Mouse (Mus musculus) lung, embryonic 14.5 days (tissue): ENCODE results near the gene Hectd2. TPM values are rescaled to one million over a fixed set of nuclear protein-coding genes. Genes with fewer than 3 reads are reported as not detected.

Experiments
- ATAC-seq: fragments of 200-750 bp; cut with Nextera tagmentation; 2 replicates; pipeline ENCODE4 v1.8.0; 2017; ENCODE audit warnings: mild to moderate bottlenecking, moderate TSS enrichment, moderate library complexity; ENCODE audit not compliant: insufficient read depth
- DNase-seq: peaks from one replicate; pipeline ENCODE4 v3.0.0-alpha.2; 2015
- H3K27ac ChIP-seq: fragments of 300-500 bp; sonication (generic); 2 replicates; pipeline ENCODE4 v1.5.1; 2014; ENCODE audit warnings: low read depth, mild to moderate bottlenecking, moderate library complexity
- H3K27me3 ChIP-seq: fragments of 300-500 bp; sonication (generic); 2 replicates; pipeline ENCODE4 v1.6.1; 2014; ENCODE audit warnings: low read length, control low read depth; ENCODE audit not compliant: insufficient read depth
- H3K36me3 ChIP-seq: fragments of 300-500 bp; sonication (generic); 2 replicates; pipeline ENCODE4 v1.6.1; 2014; ENCODE audit warnings: control low read depth; ENCODE audit not compliant: insufficient read depth
- H3K4me1 ChIP-seq: fragments of 300-500 bp; sonication (generic); 2 replicates; pipeline ENCODE4 v1.6.1; 2014; ENCODE audit warnings: antibody characterized with exemption, control low read depth; ENCODE audit not compliant: insufficient read depth
- H3K4me2 ChIP-seq: fragments of 300-500 bp; sonication (generic); 2 replicates; pipeline ENCODE4 v1.6.1; 2014; ENCODE audit warnings: mild to moderate bottlenecking
- H3K4me3 ChIP-seq: fragments of 300-500 bp; sonication (generic); 2 replicates; pipeline ENCODE4 v1.5.1; 2014; ENCODE audit warnings: low read depth, low read length
- H3K9ac ChIP-seq: fragments of 300-500 bp; sonication (generic); 2 replicates; pipeline ENCODE4 v1.6.1; 2014
- H3K9me3 ChIP-seq: fragments of 300-500 bp; sonication (generic); 2 replicates; pipeline ENCODE4 v1.6.1; 2016; ENCODE audit warnings: low read depth, low read length, control low read depth
- CTCF ChIP-seq: IDR thresholded peaks from 2 replicates; pipeline ENCODE4 v1.5.1; 2016; ENCODE audit warnings: antibody characterized with exemption, low read depth
- WGBS: fragments of 180-500 bp; shearing (Covaris S2); extraction: QIAGEN DNeasy Blood & Tissue Kit; methylation state at CpG from one replicate; pipeline ENCODE4 v1.1.7; 2014; 5-methylcytosine and 5-hydroxymethylcytosine counted together
- polyA plus RNA-seq: library from polyadenylated mRNA; unstranded; fragments of >200 nt; fragmentation: Nextera tagmentation; extraction: Ambion mirVana; gene quantifications from 2 replicates; pipeline ENCODE4 v1.2.1, GENCODE M21; 2014

The Hectd2 gene
- polyA plus RNA-seq, 1 experiment from 2014 or later, result 5.2 TPM

DNA sequence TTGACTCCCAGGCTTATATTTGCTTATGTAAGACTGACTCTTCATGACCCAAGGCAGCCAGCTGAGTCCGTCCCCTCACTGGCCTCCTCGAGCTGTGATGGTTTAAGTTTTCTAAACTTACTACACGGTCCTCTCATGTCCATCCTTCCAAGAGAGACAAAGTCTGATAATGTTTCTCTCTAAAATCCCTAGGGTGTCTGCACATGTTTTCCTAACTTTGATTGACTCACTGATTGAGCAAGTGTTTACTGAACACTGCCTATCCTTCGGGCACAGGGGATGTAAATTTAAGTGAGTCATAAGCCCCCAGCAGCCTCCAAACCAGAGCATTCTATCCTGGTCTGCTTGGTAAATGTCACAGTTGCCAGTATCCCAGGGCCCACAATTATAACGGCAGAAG lies 111.2 kb downstream of the Hectd2 start:
- peaks cover 11% of the 10 kb centered on the region; the same call in 1 of the 2 replicates for H3K4me1 ChIP-seq
- H3K9ac ChIP-seq, result no peak overlapping the region
- no peaks in the 10 kb centered on the region for H3K36me3 ChIP-seq
- TF ChIP-seq CTCF, result no peak
- DNase-seq (no peak), ATAC-seq (no peak)
- H3K4me3 ChIP-seq, result no peak overlapping the region
- no peaks in the 10 kb centered on the region for H3K27me3 ChIP-seq
- H3K9me3 ChIP-seq, result no peaks in the 10 kb centered on the region
- no peak overlapping the region for H3K27ac ChIP-seq
- 31% methylated on average over 5 of the region's 5 CpGs for WGBS
- H3K4me2 ChIP-seq, result no peak overlapping the region

- Histone ChIP-seq H3K4me1 (peaks cover 11% of the 10 kb centered on the region; the same call in 1 of the 2 replicates), H3K9me3 (no peaks in the 10 kb centered on the region), H3K27ac (no peak overlapping the region), H3K4me2 (no peak overlapping the region), H3K4me3 (no peak overlapping the region), H3K27me3 (no peaks in the 10 kb centered on the region), H3K36me3 (no peaks in the 10 kb centered on the region), H3K9ac (no peak overlapping the region)
- no peak for TF ChIP-seq CTCF
- 87% methylated on average over 5 of the region's 5 CpGs for WGBS
- DNase-seq (no peak), ATAC-seq (no peak)
Observed at GRCm38 (mm10) chr19:36666471-36666870, 112.0 kb downstream of the Hectd2 start.

DNA sequence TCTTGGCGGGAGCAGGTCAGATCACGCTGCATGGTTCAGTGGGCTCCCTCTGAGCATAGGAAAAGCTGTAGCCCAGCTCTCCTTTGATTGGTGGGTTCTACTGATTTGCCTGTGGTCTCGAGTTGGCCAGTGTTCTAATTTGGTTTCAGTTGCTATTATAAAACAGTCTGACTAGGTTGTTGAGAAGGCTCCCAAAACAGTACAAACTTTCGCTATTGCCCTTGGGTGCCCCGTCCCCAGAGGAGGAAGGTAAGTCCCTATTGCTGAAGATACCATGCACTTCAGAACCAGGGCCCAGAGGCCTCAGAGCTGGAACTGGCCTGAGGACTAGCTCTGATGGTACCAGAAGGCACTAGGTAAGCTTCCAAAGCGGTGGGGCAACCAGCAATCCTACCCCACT lies 112.9 kb downstream of the Hectd2 start:
- peaks cover 11% of the 10 kb centered on the region; the same call in 1 of the 2 replicates for H3K4me1 ChIP-seq
- H3K4me3 ChIP-seq, result no peak overlapping the region
- H3K27me3 ChIP-seq, result no peaks in the 10 kb centered on the region
- H3K4me2 ChIP-seq, result no peak overlapping the region
- no peak overlapping the region for H3K9ac ChIP-seq
- ATAC-seq (no peak), DNase-seq (no peak)
- no peak overlapping the region for H3K27ac ChIP-seq
- TF ChIP-seq CTCF, result no peak
- H3K9me3 ChIP-seq, result no peaks in the 10 kb centered on the region
- no peaks in the 10 kb centered on the region for H3K36me3 ChIP-seq
- WGBS, result 93% methylated on average over 6 of the region's 6 CpGs

DNA sequence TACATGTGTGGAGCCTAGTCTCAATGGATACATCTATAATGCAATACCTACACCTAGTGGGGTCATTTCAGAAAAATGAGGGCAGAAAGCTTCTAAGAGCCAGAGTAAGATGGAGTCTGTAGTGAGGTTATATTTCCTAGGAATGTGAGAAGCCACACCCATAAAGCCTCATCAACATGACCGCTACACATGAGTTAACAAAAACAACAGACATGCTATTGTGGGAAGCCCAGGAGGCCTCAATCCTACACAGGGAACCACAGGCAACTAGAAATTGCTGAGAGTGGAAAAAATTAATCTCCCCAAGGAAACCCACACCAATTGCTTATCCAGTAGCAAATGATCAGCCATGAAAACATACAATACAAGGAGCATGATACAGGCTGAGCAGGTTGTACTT lies 113.7 kb downstream of the Hectd2 start:
- Histone ChIP-seq H3K4me2 (no peak overlapping the region), H3K27ac (no peak overlapping the region), H3K27me3 (no peaks in the 10 kb centered on the region), H3K36me3 (no peaks in the 10 kb centered on the region), H3K9ac (no peak overlapping the region), H3K4me3 (no peak overlapping the region), H3K9me3 (no peaks in the 10 kb centered on the region), H3K4me1 (peaks cover 11% of the 10 kb centered on the region; the same call in 1 of the 2 replicates)
- WGBS, result 93% methylated on average over 1 of the region's 1 CpGs
- ATAC-seq, result no peak
- no peak for DNase-seq
- no peak for TF ChIP-seq CTCF

GRCm38 (mm10) chr19:36668881-36669639 lies 114.6 kb downstream of the Hectd2 start:
- TF ChIP-seq CTCF, result no peak
- no peak overlapping the region for H3K9ac ChIP-seq
- no peaks in the 10 kb centered on the region for H3K36me3 ChIP-seq
- H3K4me1 ChIP-seq, result peaks cover 11% of the 10 kb centered on the region; the same call in 1 of the 2 replicates
- DNase-seq (no peak), ATAC-seq (no peak)
- no peaks in the 10 kb centered on the region for H3K9me3 ChIP-seq
- H3K27ac ChIP-seq, result no peak overlapping the region
- no peak overlapping the region for H3K4me2 ChIP-seq
- H3K27me3 ChIP-seq, result no peaks in the 10 kb centered on the region
- H3K4me3 ChIP-seq, result no peak overlapping the region
- WGBS, result 56% methylated on average over 2 of the region's 2 CpGs

- no peaks in the 10 kb centered on the region for H3K27me3 ChIP-seq
- WGBS, result 53% methylated on average over 5 of the region's 5 CpGs
- H3K27ac ChIP-seq, result no peak overlapping the region
- H3K9me3 ChIP-seq, result no peaks in the 10 kb centered on the region
- H3K36me3 ChIP-seq, result no peaks in the 10 kb centered on the region
- peaks cover 11% of the 10 kb centered on the region; the same call in 1 of the 2 replicates for H3K4me1 ChIP-seq
- no peak overlapping the region for H3K4me2 ChIP-seq
- DNase-seq (no peak), ATAC-seq (no peak)
- H3K9ac ChIP-seq, result no peak overlapping the region
- H3K4me3 ChIP-seq, result no peak overlapping the region
- TF ChIP-seq CTCF, result no peak
Observed at GRCm38 (mm10) chr19:36669720-36670451, 115.4 kb downstream of the Hectd2 start.

Other genes with a start within 250 kb of the Hectd2 start
- 11.8 and 14.9 TPM in 2 replicates for gene Pcgf5, start 206.3 kb upstream of the Hectd2 start, polyA plus RNA-seq
- 67.5 and 80.9 TPM in 2 replicates for gene Ppp1r3c, start 182.0 kb downstream of the Hectd2 start, polyA plus RNA-seq